Mouse (Mus musculus) kidney, adult 2 months (tissue): ENCODE results near the gene Sesn2.

Experiments
- CTCF ChIP-seq: fragments of 200-500 bp; conservative IDR thresholded peaks from 2 replicates; pipeline ENCODE4 v1.5.1; 2011; ENCODE audit warnings: low read depth, mild to moderate bottlenecking, control low read depth, low read length, moderate library complexity, mixed read lengths; ENCODE audit not compliant: insufficient read depth, insufficient read length
- POLR2A ChIP-seq: fragments of 200-500 bp; IDR thresholded peaks from one replicate; pipeline ENCODE4 v1.6.1; 2011; ENCODE audit warnings: low read depth, low read length, control low read depth

- TF ChIP-seq POLR2A: no peak
- TF ChIP-seq CTCF: no peak
Observed at GRCm38 (mm10) chr4:132501639-132502038, 8.7 kb downstream of the Sesn2 start.
